Mouse (Mus musculus): ENCODE data around the gene 4933430I17Rik.
A peak's percentile ranks its signal among the peaks of the same experiment; 100 is the strongest.

The 4933430I17Rik gene

GRCm38 (mm10) chr4:62505991-62506390 is 19.2 kb upstream of the 4933430I17Rik start:
- no peak for DNase-seq

GRCm38 (mm10) chr4:62506798-62507197 is 18.4 kb upstream of the 4933430I17Rik start:
- no peak for DNase-seq

- DNase-seq: no peak
Observed at GRCm38 (mm10) chr4:62508839-62509238, 16.3 kb upstream of the 4933430I17Rik start.

GRCm38 (mm10) chr4:62509946-62510345 is 15.2 kb upstream of the 4933430I17Rik start:
- no peak for DNase-seq

- peak in 1 of 2 experiments; percentile 28 for DNase-seq
Observed at GRCm38 (mm10) chr4:62513998-62514506, 11.1 kb upstream of the 4933430I17Rik start.

- no peak for DNase-seq
Observed at GRCm38 (mm10) chr4:62514995-62515394, 10.2 kb upstream of the 4933430I17Rik start.

- peak in 1 of 2 experiments; percentile 21 for DNase-seq
Observed at GRCm38 (mm10) chr4:62515490-62515889, 9.7 kb upstream of the 4933430I17Rik start.

- DNase-seq: peak; percentile 72 to 82
Observed at GRCm38 (mm10) chr4:62516079-62516478, 9.1 kb upstream of the 4933430I17Rik start.

GRCm38 (mm10) chr4:62516579-62516978 is 8.6 kb upstream of the 4933430I17Rik start:
- DNase-seq: peak; percentile 16 to 50

GRCm38 (mm10) chr4:62517046-62517445 is 8.1 kb upstream of the 4933430I17Rik start:
- DNase-seq: peak; percentile 27 to 41

- no peak for DNase-seq
Observed at GRCm38 (mm10) chr4:62517538-62518415, 7.4 kb upstream of the 4933430I17Rik start.

GRCm38 (mm10) chr4:62518416-62519121 is 6.6 kb upstream of the 4933430I17Rik start:
- peak; percentile 29 to 61 for DNase-seq

- no peak for DNase-seq
Observed at GRCm38 (mm10) chr4:62519122-62519848, 5.9 kb upstream of the 4933430I17Rik start.

GRCm38 (mm10) chr4:62519849-62520233 is 5.3 kb upstream of the 4933430I17Rik start, which contains the start of gene Alad:
Alad (minus strand) TSS chr4:62519918.
- peak; percentile 90 to 94 for DNase-seq

- DNase-seq: no peak
Observed at GRCm38 (mm10) chr4:62520892-62521400, 4.2 kb upstream of the 4933430I17Rik start.

- DNase-seq: no peak
Observed at GRCm38 (mm10) chr4:62525489-62525811, 281 bp downstream of the 4933430I17Rik start.

- DNase-seq: no peak
Observed at GRCm38 (mm10) chr4:62526256-62526655, 1.1 kb downstream of the 4933430I17Rik start.

GRCm38 (mm10) chr4:62527655-62528054 is 2.5 kb downstream of the 4933430I17Rik start:
- DNase-seq: no peak

- no peak for DNase-seq
Observed at GRCm38 (mm10) chr4:62533729-62534128, 8.6 kb downstream of the 4933430I17Rik start.

GRCm38 (mm10) chr4:62541802-62542201 is 16.6 kb downstream of the 4933430I17Rik start:
- DNase-seq: no peak

GRCm38 (mm10) chr4:62543782-62544181 is 18.6 kb downstream of the 4933430I17Rik start:
- DNase-seq: no peak

GRCm38 (mm10) chr4:62544801-62545200 is 19.6 kb downstream of the 4933430I17Rik start:
- DNase-seq: no peak

- no peak for DNase-seq
Observed at GRCm38 (mm10) chr4:62551966-62552365, 26.8 kb downstream of the 4933430I17Rik start.
